Mouse (Mus musculus) erythroblast, embryonic 14.5 days (primary cell): ENCODE measurements around the gene Hnrnpa0. TPM values are rescaled to one million over a fixed set of nuclear protein-coding genes. Genes with fewer than 3 reads are reported as not detected.
"Not testable (repeated sequence)": the region's sequence is repeated elsewhere in the genome, so short reads cannot be mapped to it uniquely, and the experiment has no call there.

ENCODE experiments used
- H3K27me3 ChIP-seq: 2 replicates; pipeline ENCODE4 v1.6.1; 2012; ENCODE audit warnings: inconsistent platforms; ENCODE audit not compliant: control insufficient read depth
- H3K36me3 ChIP-seq: 2 replicates; pipeline ENCODE4 v1.6.1; 2012; ENCODE audit warnings: mild to moderate bottlenecking, inconsistent platforms; ENCODE audit not compliant: control insufficient read depth
- H3K4me1 ChIP-seq: 2 replicates; pipeline ENCODE4 v1.6.1; 2012; ENCODE audit warnings: inconsistent platforms; ENCODE audit not compliant: control insufficient read depth
- H3K4me3 ChIP-seq: replicated peaks from 2 replicates; pipeline ENCODE3; 2012; ENCODE audit warnings: moderate library complexity, mild to moderate bottlenecking, inconsistent platforms
- H3K9me3 ChIP-seq: 2 replicates; pipeline ENCODE4 v1.6.1; 2012; ENCODE audit warnings: low read length, inconsistent platforms, mixed read lengths; ENCODE audit not compliant: control insufficient read depth
- GATA1 ChIP-seq: IDR thresholded peaks from 2 replicates; pipeline ENCODE4 v1.6.1; 2012; ENCODE audit warnings: low read length, inconsistent platforms, mixed read lengths
- TAL1 ChIP-seq: IDR thresholded peaks from 3 replicates; pipeline ENCODE4 v1.6.1; 2012; ENCODE audit warnings: low read length, inconsistent platforms, mixed read lengths
- polyA plus RNA-seq: library from polyadenylated mRNA; stranded (reverse); fragments of >175 nt; gene quantifications from 2 replicates; pipeline ENCODE4 v1.2.3, GENCODE M21; 2012

Gene Hnrnpa0
- polyA plus RNA-seq, 1 experiment = 38.2 TPM

GRCm38 (mm10) chr13:58157036-58157435, 28.7 kb upstream of the Hnrnpa0 start:
- TF ChIP-seq TAL1 (no peak), GATA1 (no peak)
- Histone ChIP-seq H3K27me3 (no peaks in the 10 kb centered on the region; the same call in 1 of the 2 replicates), H3K9me3 (peaks cover 10% of the 10 kb centered on the region), H3K4me3 (peak overlapping the region; percentile 79), H3K4me1 (peaks cover 28% of the 10 kb centered on the region), H3K36me3 (peaks cover 23% of the 10 kb centered on the region)

DNA sequence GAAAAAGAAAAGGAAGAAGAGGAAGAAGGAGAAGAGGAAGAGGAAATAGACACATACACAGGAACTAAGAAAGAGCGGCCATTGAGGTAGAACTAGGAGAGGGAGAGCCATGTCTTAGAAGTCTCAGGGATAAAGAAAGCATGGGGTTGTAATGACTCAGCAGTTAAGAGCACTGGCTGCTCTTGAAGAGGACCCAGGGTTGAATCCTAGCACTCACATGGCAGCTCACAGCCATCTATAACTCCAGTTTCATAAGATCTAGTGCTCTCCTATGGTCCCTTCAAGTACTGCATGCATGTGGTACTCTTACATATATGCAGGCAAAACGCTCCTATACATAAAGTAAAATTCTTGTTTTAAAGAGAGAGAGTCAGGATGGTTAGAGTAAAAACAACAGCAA, 27.7 kb upstream of the Hnrnpa0 start:
- peaks cover 16% of the 10 kb centered on the region for H3K36me3 ChIP-seq
- peaks cover 4% of the 10 kb centered on the region for H3K27me3 ChIP-seq
- peaks cover 5% of the 10 kb centered on the region; the same call in 1 of the 2 replicates for H3K9me3 ChIP-seq
- TF ChIP-seq TAL1 (no peak), GATA1 (no peak)
- H3K4me1 ChIP-seq = peaks cover 28% of the 10 kb centered on the region
- H3K4me3 ChIP-seq = no peak overlapping the region

DNA sequence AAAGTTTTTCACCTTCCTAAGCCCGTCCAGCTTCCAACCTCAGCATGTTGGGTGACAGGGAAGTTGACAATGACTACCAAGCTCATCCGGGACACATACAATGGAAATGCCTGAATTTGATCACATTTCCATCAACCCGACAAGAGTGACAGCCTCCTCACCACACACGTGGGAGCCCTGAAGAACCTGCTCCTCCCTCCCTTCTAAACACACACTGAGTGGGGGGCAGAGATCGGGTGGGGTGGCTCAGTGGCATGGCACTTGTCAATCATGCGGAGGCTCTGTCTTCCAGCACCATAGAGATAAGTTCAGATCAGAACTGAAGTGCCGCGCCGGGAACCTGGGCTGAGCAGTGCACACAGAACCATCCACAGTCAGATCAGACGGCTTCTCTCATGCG, 22.1 kb upstream of the Hnrnpa0 start:
- peaks cover 21% of the 10 kb centered on the region for H3K4me1 ChIP-seq
- peaks cover 11% of the 10 kb centered on the region for H3K9me3 ChIP-seq
- no peak overlapping the region for H3K4me3 ChIP-seq
- H3K27me3 ChIP-seq = peaks cover 19% of the 10 kb centered on the region
- TF ChIP-seq TAL1 (no peak), GATA1 (no peak)
- H3K36me3 ChIP-seq = no peaks in the 10 kb centered on the region

DNA sequence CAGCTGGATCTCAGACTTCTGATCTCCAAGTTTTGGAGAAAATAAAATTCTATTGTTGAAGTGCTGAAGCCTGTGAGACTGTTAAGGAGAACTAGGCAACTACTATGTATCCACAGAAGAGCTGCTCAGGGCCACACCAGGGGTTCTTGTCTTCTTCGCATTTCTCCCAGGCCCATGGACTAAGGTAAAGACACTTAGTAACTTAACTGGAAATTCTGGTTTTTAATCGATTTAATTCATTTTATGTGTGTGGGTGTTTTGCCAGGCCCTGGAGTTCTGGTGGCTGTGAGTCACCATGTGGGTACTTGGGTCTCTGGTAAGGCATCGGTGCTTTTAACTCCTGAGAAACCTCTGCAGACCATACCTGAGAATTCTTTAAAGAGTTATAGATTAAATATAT, 21.3 kb upstream of the Hnrnpa0 start:
- Histone ChIP-seq H3K9me3 (peaks cover 11% of the 10 kb centered on the region), H3K27me3 (peaks cover 19% of the 10 kb centered on the region), H3K4me3 (no peak overlapping the region), H3K4me1 (peaks cover 20% of the 10 kb centered on the region), H3K36me3 (no peaks in the 10 kb centered on the region)
- TF ChIP-seq GATA1 (no peak), TAL1 (no peak)

DNA sequence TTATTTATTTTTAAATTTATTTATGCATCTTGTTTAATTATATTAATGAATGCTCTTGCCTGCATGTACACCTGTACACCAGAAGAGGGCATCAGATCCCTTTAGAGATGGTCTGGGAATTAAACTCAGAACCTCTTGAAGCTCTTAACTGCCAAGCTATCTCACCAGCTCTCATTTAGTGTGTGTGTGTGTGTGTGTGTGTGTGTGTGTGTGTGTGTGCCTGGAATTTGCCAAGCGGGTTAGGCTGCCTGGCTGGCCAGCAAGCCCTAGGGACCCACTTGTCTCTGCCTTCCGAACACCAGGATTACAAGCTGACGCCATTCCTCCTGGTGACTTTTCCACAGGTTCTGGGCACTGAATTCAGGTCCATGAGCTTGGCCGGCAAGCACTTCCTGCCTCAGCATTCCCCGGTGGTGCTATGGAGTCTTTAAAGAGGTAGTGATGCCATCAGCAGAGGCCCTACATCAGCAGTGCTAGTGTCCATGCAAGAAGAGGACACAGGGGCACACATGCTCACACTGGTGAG, 20.7 kb upstream of the Hnrnpa0 start:
- Histone ChIP-seq H3K27me3 (peaks cover 19% of the 10 kb centered on the region), H3K9me3 (peaks cover 11% of the 10 kb centered on the region), H3K4me1 (peaks cover 20% of the 10 kb centered on the region), H3K4me3 (peak overlapping the region; percentile 62), H3K36me3 (no peaks in the 10 kb centered on the region)
- TF ChIP-seq GATA1 (no peak), TAL1 (no peak)

DNA sequence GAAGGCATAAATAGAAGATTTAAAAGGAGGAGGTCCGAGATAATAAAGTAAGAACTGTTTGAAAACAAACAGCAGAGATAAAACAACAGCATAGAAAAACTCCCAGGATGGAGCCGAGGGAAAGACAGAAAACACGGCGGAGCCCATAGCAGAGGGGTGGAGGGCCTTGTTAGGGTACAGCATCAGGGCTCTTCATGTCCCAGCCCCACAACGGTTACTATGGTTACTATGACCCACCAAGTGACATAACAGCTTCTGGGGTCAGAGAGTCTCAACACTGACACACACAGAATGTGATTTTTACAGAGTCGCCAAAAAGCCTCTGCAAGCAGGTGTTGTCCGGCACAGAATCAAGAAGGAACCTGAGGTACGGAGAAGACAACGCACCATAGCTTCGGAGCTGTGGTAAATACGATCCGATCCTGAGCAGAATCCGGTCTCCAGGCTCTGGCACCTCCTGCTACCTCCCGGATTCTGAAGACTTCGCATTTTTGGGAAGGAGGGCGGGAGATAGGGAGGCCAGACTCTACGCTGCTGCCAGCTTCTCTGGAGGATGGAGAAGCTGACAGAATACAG, 20.0 kb upstream of the Hnrnpa0 start:
- H3K36me3 ChIP-seq = no peaks in the 10 kb centered on the region
- H3K4me3 ChIP-seq = peak overlapping the region; percentile 62
- peaks cover 11% of the 10 kb centered on the region for H3K9me3 ChIP-seq
- TF ChIP-seq TAL1 = no peak
- no peak for TF ChIP-seq GATA1
- peaks cover 19% of the 10 kb centered on the region for H3K27me3 ChIP-seq
- peaks cover 20% of the 10 kb centered on the region for H3K4me1 ChIP-seq

GRCm38 (mm10) chr13:58147760-58148159, 19.4 kb upstream of the Hnrnpa0 start:
- peaks cover 11% of the 10 kb centered on the region for H3K9me3 ChIP-seq
- H3K4me1 ChIP-seq = peaks cover 20% of the 10 kb centered on the region
- H3K36me3 ChIP-seq = no peaks in the 10 kb centered on the region
- peaks cover 19% of the 10 kb centered on the region for H3K27me3 ChIP-seq
- TF ChIP-seq GATA1 (no peak), TAL1 (no peak)
- no peak overlapping the region for H3K4me3 ChIP-seq

GRCm38 (mm10) chr13:58146603-58147002, 18.2 kb upstream of the Hnrnpa0 start:
- H3K4me3 ChIP-seq, H3K36me3 ChIP-seq: not testable (repeated sequence)
- Histone ChIP-seq H3K9me3 (peaks cover 11% of the 10 kb centered on the region), H3K4me1 (peaks cover 20% of the 10 kb centered on the region), H3K27me3 (peaks cover 19% of the 10 kb centered on the region)

GRCm38 (mm10) chr13:58131692-58132091, 3.3 kb upstream of the Hnrnpa0 start:
- H3K4me3 ChIP-seq = no peak overlapping the region
- H3K9me3 ChIP-seq = peaks cover 12% of the 10 kb centered on the region
- H3K4me1 ChIP-seq = peaks cover 16% of the 10 kb centered on the region
- no peaks in the 10 kb centered on the region; the same call in 1 of the 2 replicates for H3K27me3 ChIP-seq
- peaks cover 4% of the 10 kb centered on the region for H3K36me3 ChIP-seq
- TF ChIP-seq GATA1 (no peak), TAL1 (no peak)
